Mouse (Mus musculus) cerebellum, postnatal 36 days (tissue): ENCODE measurements around the gene Clstn2.

Experiments used
- DNase-seq, 2 experiments: peaks; one replicate each; pipeline ENCODE4 v3.0.0; 2021 to 2022; ENCODE audit warnings: mixed read lengths in 2 of 2

Clstn2 gene

DNA sequence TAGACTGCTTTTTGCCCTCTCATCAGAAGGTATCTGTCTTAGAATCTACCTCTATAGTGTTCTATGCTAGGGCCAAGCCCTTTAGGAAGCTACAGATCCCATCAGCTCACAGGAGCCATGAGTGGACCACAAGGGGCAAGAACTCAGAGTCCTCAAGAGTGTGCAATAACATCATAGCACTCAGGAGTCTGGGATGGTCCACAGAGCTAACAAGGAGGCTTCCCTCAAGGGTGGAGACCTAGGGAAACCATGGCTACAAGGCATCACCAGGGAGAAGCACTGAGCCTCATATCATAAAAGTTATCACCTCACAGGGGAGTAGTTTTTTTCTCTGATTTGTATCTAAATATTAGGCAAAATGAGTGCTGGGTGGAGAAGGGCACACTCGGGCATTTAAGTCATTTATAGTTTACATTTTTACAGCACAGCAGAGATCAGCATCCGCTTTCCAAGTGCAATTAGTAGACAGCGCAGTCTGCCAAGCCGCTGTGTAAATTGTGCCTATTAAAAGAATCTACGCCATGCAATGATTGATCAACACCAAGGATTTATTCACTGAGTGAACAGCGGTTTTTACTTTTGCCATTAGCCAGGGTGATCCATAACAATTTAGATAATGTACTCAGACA, 82.5 kb downstream of the Clstn2 start:
- no peak for DNase-seq

GRCm38 (mm10) chr9:97919326-97919725, 113.7 kb downstream of the Clstn2 start:
- no peak for DNase-seq

- DNase-seq = no peak
These were observed 141.6 kb downstream of the Clstn2 start for GRCm38 (mm10) chr9:97891415-97891814.

DNA sequence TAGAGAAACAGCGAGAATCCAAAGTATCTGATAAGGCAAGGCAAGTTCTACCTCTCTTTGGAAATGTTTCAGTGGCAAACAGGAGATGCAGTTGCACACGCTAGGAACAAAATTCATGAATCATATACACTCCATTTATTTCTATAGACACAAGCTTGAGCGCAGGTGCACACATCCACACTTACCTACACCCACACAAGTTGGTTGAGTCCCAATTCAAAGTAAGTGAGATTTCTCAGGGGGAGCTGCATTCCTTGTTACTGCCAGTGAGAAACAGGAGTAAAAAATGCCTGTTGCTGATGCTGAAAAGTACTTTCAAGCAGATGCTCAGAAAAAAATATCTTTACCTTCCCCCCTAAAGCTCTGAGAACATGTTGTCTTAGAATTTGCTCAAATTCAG, 149.6 kb downstream of the Clstn2 start:
- no peak for DNase-seq

DNA sequence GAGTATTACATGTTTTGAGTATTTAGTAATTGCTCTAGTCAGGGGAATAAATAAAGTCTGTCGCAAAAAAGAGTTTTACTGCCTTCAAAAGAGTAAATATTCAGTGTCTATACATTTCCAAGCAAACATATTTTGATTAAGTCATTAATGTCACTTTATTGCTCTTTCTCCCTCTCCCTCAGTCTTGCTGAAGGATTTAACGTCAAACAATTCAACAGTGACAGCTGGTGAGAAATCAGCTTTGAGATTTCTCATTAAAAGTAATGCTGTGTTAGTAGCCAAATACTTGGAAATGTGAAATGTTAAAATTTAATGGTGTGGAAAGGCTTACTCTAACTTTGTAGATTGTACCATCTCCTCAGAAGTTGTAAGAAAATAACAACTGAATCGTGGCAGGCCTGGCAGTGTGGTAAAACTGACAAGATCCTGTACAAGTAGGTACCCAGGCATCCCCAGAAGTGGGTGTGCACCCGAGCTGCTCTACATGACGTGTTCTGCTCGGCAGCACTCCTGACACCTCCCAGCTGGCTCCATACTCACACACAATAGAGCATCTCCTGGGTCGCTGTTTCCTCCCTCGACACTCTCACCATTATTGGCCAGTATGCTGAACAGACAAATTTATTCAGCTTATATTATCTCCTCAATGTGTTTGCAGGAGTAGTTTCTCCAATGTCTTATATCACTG, 165.8 kb downstream of the Clstn2 start:
- DNase-seq = no peak

GRCm38 (mm10) chr9:97852859-97853258, 180.1 kb downstream of the Clstn2 start:
- no peak for DNase-seq

DNA sequence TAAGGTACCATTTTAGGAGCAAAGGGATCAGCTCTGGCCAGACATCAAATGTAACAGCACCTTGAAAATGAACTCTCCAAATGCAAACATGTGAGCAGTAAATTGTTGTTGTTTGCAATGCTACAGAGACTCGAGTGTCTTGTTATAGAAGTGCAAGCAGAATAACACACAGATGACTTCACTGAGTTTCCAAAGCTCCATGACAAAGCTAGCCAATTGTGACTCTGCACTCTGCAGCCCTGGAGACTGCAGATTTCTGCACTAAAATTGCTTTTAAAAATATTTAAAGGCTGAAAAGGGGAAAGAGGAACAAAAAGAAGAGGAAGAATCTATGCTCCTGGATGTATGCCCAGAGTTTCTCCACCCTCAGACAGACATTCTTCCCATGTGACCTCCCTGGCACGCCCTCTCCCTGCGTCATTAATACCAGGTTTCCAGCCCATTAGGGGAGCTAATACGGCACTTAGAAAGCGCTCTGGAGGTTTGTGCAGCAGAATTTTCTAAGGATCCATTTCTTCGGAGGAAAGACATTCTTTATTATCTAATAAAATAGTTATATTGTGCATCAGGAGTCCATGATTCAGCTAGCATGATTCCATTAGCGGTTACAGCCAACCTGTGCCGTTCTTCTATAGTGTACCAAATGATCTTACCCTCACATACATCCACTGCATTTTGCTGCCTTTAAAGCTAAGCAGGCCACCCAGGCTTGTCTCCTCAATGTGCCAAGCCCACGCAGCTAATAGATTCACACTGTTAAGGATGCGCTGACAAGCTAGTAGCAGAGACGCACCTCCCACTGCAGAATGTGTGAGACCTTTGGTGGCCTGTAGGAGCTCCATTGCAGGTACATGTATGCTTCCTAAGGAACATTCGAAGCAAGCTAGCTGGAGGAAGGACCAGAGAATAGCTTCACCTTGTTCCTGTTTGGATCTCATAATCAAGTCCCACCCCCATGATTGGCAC, 184.8 kb downstream of the Clstn2 start:
- DNase-seq = no peak

GRCm38 (mm10) chr9:97842054-97842453, 190.9 kb downstream of the Clstn2 start:
- no peak for DNase-seq

GRCm38 (mm10) chr9:97831216-97831615, 201.8 kb downstream of the Clstn2 start:
- no peak for DNase-seq

DNA sequence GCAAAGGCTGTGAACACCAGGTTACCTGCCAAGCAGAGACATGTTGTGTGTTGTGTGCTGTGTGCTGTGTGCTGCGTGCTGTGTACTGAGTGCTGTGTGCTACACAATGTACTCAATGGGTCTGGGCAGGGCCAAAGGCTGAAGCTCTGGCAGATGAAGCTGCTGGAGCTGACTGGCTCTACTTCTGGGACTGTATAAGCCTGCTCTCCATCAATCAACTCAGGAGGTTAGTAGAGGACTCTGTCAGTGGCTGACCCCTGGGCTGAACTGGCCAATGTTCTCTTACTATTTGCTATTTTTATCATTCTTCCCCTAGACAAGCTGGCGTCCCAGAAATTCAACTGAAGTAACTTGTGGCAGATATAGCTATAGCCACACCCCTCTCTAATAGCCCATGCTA, 203.1 kb downstream of the Clstn2 start:
- DNase-seq = no peak

GRCm38 (mm10) chr9:97827689-97828088, 205.3 kb downstream of the Clstn2 start:
- DNase-seq = no peak

GRCm38 (mm10) chr9:97826077-97826947, 206.7 kb downstream of the Clstn2 start:
- DNase-seq = no peak

GRCm38 (mm10) chr9:97817116-97817515, 215.9 kb downstream of the Clstn2 start:
- DNase-seq = no peak

DNA sequence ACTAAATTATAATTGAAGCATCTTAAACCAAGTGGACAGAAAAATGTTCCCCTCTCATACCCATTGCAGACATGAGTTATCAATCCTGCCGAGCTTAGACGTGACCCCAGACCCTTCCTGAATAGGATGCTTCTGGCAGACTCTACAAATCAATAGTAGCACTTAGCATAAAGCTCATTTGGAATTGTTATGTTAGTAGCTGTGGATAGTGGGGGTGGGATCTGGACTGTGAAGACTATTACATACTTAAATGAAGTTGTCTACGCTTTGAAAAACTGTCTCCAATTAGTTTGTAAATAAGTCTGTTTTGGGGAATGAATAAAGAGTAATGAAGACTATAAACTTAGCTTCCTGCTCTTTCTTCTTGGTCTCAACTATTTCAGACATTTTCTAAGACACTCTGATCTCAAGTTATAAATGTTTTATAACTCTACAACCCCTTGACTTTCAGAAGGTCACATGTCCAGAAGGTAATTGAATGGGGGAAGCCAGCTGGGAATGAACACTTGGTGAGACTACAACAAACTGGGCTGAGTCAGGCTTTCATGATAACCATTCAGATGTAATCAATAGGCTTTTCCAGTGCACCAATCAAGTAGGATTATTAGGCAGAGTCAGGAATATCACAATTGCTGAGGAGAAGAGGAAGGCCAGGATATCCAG, 216.7 kb downstream of the Clstn2 start:
- DNase-seq = no peak

- no peak for DNase-seq
These were observed 219.8 kb downstream of the Clstn2 start for GRCm38 (mm10) chr9:97813157-97813556.

GRCm38 (mm10) chr9:97807031-97807430, 225.9 kb downstream of the Clstn2 start:
- DNase-seq = no peak

DNA sequence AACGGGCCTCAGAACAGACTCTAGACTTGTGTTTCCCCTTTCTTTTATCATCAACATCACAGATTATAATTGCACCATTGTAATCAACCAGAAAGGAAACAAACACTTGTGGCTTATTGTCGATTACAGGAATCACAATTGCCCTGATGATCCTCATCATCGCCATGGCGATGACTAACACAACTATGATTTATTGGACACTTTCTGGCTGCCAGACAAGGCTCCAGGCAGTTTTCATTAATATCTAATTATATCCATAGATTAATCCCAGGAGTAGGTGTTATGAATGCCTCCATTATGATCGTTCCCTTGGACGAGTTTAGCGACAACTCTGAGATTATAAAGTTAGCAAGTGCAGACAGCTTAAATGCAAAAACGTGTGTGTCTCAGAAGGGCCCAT, 239.3 kb downstream of the Clstn2 start:
- DNase-seq = no peak

GRCm38 (mm10) chr9:97788151-97788670, 244.8 kb downstream of the Clstn2 start:
- DNase-seq = no peak

- DNase-seq = no peak
These were observed 252.9 kb downstream of the Clstn2 start for GRCm38 (mm10) chr9:97780032-97780616.

- DNase-seq = no peak
These were observed 257.2 kb downstream of the Clstn2 start for GRCm38 (mm10) chr9:97775770-97776169.

- DNase-seq = no peak
These were observed 258.0 kb downstream of the Clstn2 start for GRCm38 (mm10) chr9:97774991-97775390.
